Comparison of ENCODE assay signal across 9 mouse cellular contexts in the genomic region with DNA sequence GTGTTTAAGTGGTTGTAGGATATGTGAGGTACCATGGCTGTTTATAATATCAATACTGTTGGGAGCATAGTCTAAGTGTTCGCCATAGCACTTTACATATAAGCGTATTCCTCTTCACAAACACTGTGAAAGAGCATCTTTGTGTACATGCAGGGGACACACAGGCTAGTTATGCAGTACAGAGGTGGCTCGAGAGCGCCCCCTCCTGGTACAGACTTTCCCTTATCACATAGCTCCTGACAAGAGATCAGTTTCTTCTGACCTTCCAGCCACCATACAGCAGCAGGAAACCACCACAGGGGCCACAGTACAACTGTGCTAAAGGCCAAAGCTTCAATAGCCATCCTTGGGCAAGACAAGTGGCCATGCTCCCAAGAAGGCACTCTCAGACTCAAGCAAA. TPM values are rescaled to one million over a fixed set of nuclear protein-coding genes. Genes with fewer than 3 reads are reported as not detected.
DNase-seq lines count a peak whose midpoint lies in the region; ATAC-seq and TF ChIP-seq lines count a peak whose summit lies in the region.
"Had no signal": no experiment of that assay in that cellular context is flagged by ENCODE, and none has a peak within 500 bp of the region (broad histone marks: within the 10 kb centered on the region; RNA-seq: fewer than 3 reads in every experiment).

No protein-coding gene starts in this region.

- no peak overlapping the region for H3K9ac ChIP-seq in intestine, embryonic 16.5 days (ENCODE audit: low read depth, low read length)
- no peak overlapping the region for H3K9ac ChIP-seq in liver, postnatal 0 days (replicated peaks)
- H3K9ac ChIP-seq: hindbrain, embryonic 15.5 days had no signal

- DNase-seq in adrenal gland, adult 18-20 months (ENCODE audit: low spot score in 2 of 2), result peak; percentile 51 to 66
- no peak for DNase-seq in adrenal gland, adult 8-10 months
- peak; percentile 31 to 55 for DNase-seq in urinary bladder, postnatal 36 days (ENCODE audit: low spot score in 2 of 2)
- DNase-seq in urinary bladder, postnatal 25 days (ENCODE audit: low spot score), result no peak
- DNase-seq in embryonic facial prominence, embryonic 10.5 days (ENCODE audit: low spot score), result peak; percentile 75
- DNase-seq in liver, postnatal 0 days, result peak; percentile 81

- 55% methylated on average over 4 of the region's 4 CpGs for WGBS in embryonic facial prominence, embryonic 10.5 days
- WGBS in intestine, embryonic 16.5 days, result 45% methylated on average over 4 of the region's 4 CpGs
- WGBS in liver, postnatal 0 days (ENCODE audit: insufficient replicate concordance), result 42% methylated on average over 4 of the region's 4 CpGs
- WGBS in small intestine, adult 2 months, result 48% methylated on average over 4 of the region's 4 CpGs

- no peaks in the 10 kb centered on the region for H3K9me3 ChIP-seq in embryonic facial prominence, embryonic 10.5 days
- no peaks in the 10 kb centered on the region for H3K9me3 ChIP-seq in intestine, embryonic 16.5 days (ENCODE audit: control insufficient read depth, low read length)
- no peaks in the 10 kb centered on the region for H3K9me3 ChIP-seq in liver, postnatal 0 days (ENCODE audit: low read length)
- H3K9me3 ChIP-seq: hindbrain, embryonic 15.5 days had no signal

- peaks cover 100% of the 10 kb centered on the region for H3K36me3 ChIP-seq in embryonic facial prominence, embryonic 10.5 days (replicated peaks)
- H3K36me3 ChIP-seq in intestine, embryonic 16.5 days (ENCODE audit: control insufficient read depth, insufficient read depth, low read length), result peaks cover 20% of the 10 kb centered on the region
- peaks cover 78% of the 10 kb centered on the region for H3K36me3 ChIP-seq in liver, postnatal 0 days (replicated peaks; ENCODE audit: insufficient read depth, low read length)
- H3K36me3 ChIP-seq in small intestine, adult 2 months (ENCODE audit: control insufficient read depth, insufficient read depth, low read length), result peaks cover 58% of the 10 kb centered on the region

- 0 out of 2 replicates have a peak, but pooled peaks cover 4% of the 10 kb centered on the region for H3K4me1 ChIP-seq in embryonic facial prominence, embryonic 10.5 days
- no peaks in the 10 kb centered on the region for H3K4me1 ChIP-seq in intestine, embryonic 16.5 days (ENCODE audit: control insufficient read depth, insufficient read depth, low read length)
- no peaks in the 10 kb centered on the region for H3K4me1 ChIP-seq in liver, postnatal 0 days (ENCODE audit: insufficient read depth)
- H3K4me1 ChIP-seq in small intestine, adult 2 months (ENCODE audit: control insufficient read depth, insufficient read depth, insufficient read length, low read length), result no peaks in the 10 kb centered on the region
- H3K4me1 ChIP-seq: hindbrain, embryonic 15.5 days had no signal

- no peak overlapping the region for H3K27ac ChIP-seq in embryonic facial prominence, embryonic 10.5 days (replicated peaks)
- no peak overlapping the region for H3K27ac ChIP-seq in intestine, embryonic 16.5 days (ENCODE audit: low read length)
- H3K27ac ChIP-seq in liver, postnatal 0 days (ENCODE audit: low read depth), result no peak overlapping the region
- no peak overlapping the region for H3K27ac ChIP-seq in small intestine, adult 2 months (ENCODE audit: insufficient read depth, low read depth, low read length)
- H3K27ac ChIP-seq: hindbrain, embryonic 15.5 days had no signal

- TF ChIP-seq CTCF in liver, postnatal 0 days (IDR thresholded peaks at IDR 0.05; ENCODE audit: low read depth), result peak; percentile 94
- peak; percentile 77; the same call in 1 of the 2 replicates for TF ChIP-seq CTCF in small intestine, adult 2 months (IDR thresholded peaks at IDR 0.05; ENCODE audit: extremely low read depth, insufficient read length, insufficient replicate concordance, low read depth, low read length)

- TF ChIP-seq EP300 in liver, postnatal 0 days (IDR thresholded peaks at IDR 0.05; ENCODE audit: low read depth), result no peak

- no peak overlapping the region for H3K4me2 ChIP-seq in intestine, embryonic 16.5 days (ENCODE audit: low read depth, low read length)
- H3K4me2 ChIP-seq in liver, postnatal 0 days (ENCODE audit: low read depth, low read length), result no peak overlapping the region
- H3K4me2 ChIP-seq: hindbrain, embryonic 15.5 days had no signal

- ATAC-seq in intestine, embryonic 16.5 days, result 0 out of 2 replicates have a peak, but pooled peaks have one; percentile 42
- ATAC-seq in liver, postnatal 0 days, result 0 out of 2 replicates have a peak, but pooled peaks have one; percentile 44

- H3K27me3 ChIP-seq in embryonic facial prominence, embryonic 10.5 days (replicated peaks; ENCODE audit: low read depth, poor library complexity, severe bottlenecking), result no peaks in the 10 kb centered on the region
- no peaks in the 10 kb centered on the region for H3K27me3 ChIP-seq in intestine, embryonic 16.5 days (replicated peaks; ENCODE audit: control insufficient read depth, insufficient read depth, low read length)
- no peaks in the 10 kb centered on the region for H3K27me3 ChIP-seq in liver, postnatal 0 days (ENCODE audit: insufficient read depth, low read length)
- no peaks in the 10 kb centered on the region for H3K27me3 ChIP-seq in small intestine, adult 2 months (ENCODE audit: control insufficient read depth, insufficient read depth, low read length)
- H3K27me3 ChIP-seq: hindbrain, embryonic 15.5 days had no signal

- TF ChIP-seq POLR2A in small intestine, adult 2 months (IDR thresholded peaks at IDR 0.05; ENCODE audit: low read depth, low read length), result no peak

- no peak overlapping the region for H3K4me3 ChIP-seq in embryonic facial prominence, embryonic 10.5 days
- no peak overlapping the region for H3K4me3 ChIP-seq in intestine, embryonic 16.5 days (ENCODE audit: low read length)
- no peak overlapping the region for H3K4me3 ChIP-seq in liver, postnatal 0 days (ENCODE audit: low read depth, low read length)
- no peak overlapping the region for H3K4me3 ChIP-seq in small intestine, adult 2 months (ENCODE audit: low read depth, low read length)
- H3K4me3 ChIP-seq: hindbrain, embryonic 15.5 days had no signal

RNA-seq across cellular contexts. Expression of a gene that starts 10.6 kb away (rescaled TPM):
- total RNA-seq in adrenal gland, adult 18-20 months (2021), result 10 to 100 TPM; 30.9 to 32.2 TPM
- total RNA-seq in adrenal gland, adult 8-10 months (2022), result 10 to 100 TPM; 29.6 to 54.5 (median 45.8) TPM
- 92.1 and 97.6 TPM in 2 replicates for polyA plus RNA-seq in embryonic facial prominence, embryonic 10.5 days (2016; fragmentation: Nextera tagmentation; extraction: Ambion mirVana)
- 116 and 118 TPM in 2 replicates for polyA plus RNA-seq in intestine, embryonic 16.5 days (2015; fragmentation: Nextera tagmentation; extraction: Ambion mirVana)
- polyA plus RNA-seq in liver, postnatal 0 days (2015; fragmentation: Nextera tagmentation; extraction: Ambion mirVana), result 31.1 and 32.7 TPM in 2 replicates
- 67.5 and 78.5 TPM in 2 replicates for polyA plus RNA-seq in small intestine, adult 2 months (2012; rRNA removed)

RNA-seq across cellular contexts. Expression of a gene that starts 12.4 kb away (rescaled TPM):
- 10 to 100 TPM; 25.6 to 27.9 TPM for total RNA-seq in adrenal gland, adult 18-20 months (2021)
- total RNA-seq in adrenal gland, adult 8-10 months (2022), result 10 to 100 TPM; 23.9 to 25.8 (median 24.1) TPM
- 28.5 and 28.8 TPM in 2 replicates for polyA plus RNA-seq in embryonic facial prominence, embryonic 10.5 days (2016; fragmentation: Nextera tagmentation; extraction: Ambion mirVana)
- polyA plus RNA-seq in intestine, embryonic 16.5 days (2015; fragmentation: Nextera tagmentation; extraction: Ambion mirVana), result 21.0 and 23.7 TPM in 2 replicates
- 8.7 and 9.2 TPM in 2 replicates for polyA plus RNA-seq in liver, postnatal 0 days (2015; fragmentation: Nextera tagmentation; extraction: Ambion mirVana)
- 2.8 and 4.4 TPM in 2 replicates for polyA plus RNA-seq in small intestine, adult 2 months (2012; rRNA removed)

RNA-seq across cellular contexts. Expression of a gene that starts 12.6 kb away (rescaled TPM):
- 1 to 10 TPM; 2.3 to 3.5 TPM for total RNA-seq in adrenal gland, adult 18-20 months (2021)
- 1 to 10 TPM; 1.9 to 5.3 (median 3.1) TPM for total RNA-seq in adrenal gland, adult 8-10 months (2022)
- 1.6 and 2.1 TPM in 2 replicates for polyA plus RNA-seq in embryonic facial prominence, embryonic 10.5 days (2016; fragmentation: Nextera tagmentation; extraction: Ambion mirVana)
- polyA plus RNA-seq in intestine, embryonic 16.5 days (2015; fragmentation: Nextera tagmentation; extraction: Ambion mirVana), result 0.93 and 1.2 TPM in 2 replicates
- polyA plus RNA-seq in liver, postnatal 0 days (2015; fragmentation: Nextera tagmentation; extraction: Ambion mirVana), result 0.34 and 0.40 TPM in 2 replicates
- polyA plus RNA-seq in small intestine, adult 2 months (2012; rRNA removed), result 0.38 and 0.53 TPM in 2 replicates

Comparison
In these comparisons a context has a peak if more than half of its experiments do, and no peak if none do; other contexts are left out.
1. DNase-seq: peak in adrenal gland, adult 18-20 months (2 of 2), urinary bladder, postnatal 36 days (2 of 2), embryonic facial prominence, embryonic 10.5 days (single experiment) and liver, postnatal 0 days (single experiment); none in adrenal gland, adult 8-10 months (single experiment) and urinary bladder, postnatal 25 days (single experiment).